Mouse (Mus musculus): ENCODE measurements at regions not wholly inside any gene's neighbourhood (a gene's known extent, or its start where the extent isn't known, plus 50 kb on each side); places are given as distances from the start of the nearest gene placed in this dataset.

GRCm38 (mm10) chr15:88472351-88473100, 127.6 kb upstream of the Zdhhc25 start:
- DNase-seq (ENCODE audit: low spot score in 2 of 2), result no peak

DNA sequence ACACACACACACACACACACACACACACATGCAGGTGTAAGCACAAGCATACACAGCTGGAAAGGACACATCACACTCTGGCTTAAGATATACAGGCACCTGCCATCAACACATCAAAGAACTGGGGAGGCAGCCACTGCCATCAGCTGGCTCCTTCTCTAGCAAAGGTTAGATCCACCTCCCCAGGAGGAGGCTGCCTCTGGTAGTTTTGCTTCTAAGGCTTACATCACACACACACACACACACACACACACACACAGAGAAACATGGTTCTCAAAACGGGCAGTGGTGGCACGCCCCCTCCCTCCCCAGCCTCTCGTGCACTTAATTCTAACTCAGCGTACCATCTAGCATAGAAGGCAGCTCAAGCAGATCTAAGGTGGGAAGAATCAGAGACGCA, 126.9 kb upstream of the Zdhhc25 start:
- DNase-seq (ENCODE audit: low spot score in 2 of 2), result no peak

GRCm38 (mm10) chr15:88483471-88483870, 116.6 kb upstream of the Zdhhc25 start:
- DNase-seq (ENCODE audit: low spot score in 2 of 2), result no peak

DNA sequence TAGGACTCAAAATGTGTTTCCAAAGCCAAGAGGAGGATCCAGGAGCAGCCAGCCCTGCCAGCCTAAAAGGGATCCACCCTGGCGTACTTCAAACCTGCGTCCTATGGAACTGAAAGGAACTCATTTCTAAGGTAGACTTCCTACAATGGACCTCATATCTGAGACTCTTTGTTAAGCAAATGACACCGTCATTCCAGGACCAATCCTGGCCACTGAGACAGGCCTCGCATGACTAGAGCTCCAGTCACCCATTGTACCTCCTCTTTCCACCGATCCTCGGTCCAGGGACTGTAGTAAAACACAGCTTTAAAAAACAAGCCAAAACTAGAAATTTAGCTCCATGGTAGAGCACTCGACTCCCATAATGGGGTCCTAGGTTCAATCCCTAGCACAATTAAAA, 110.4 kb upstream of the Zdhhc25 start:
- no peak for DNase-seq (ENCODE audit: low spot score in 2 of 2)

GRCm38 (mm10) chr15:88490316-88491090, 109.6 kb upstream of the Zdhhc25 start:
- peak in 1 of 2 experiments; percentile 16 for DNase-seq (ENCODE audit: low spot score in 2 of 2)

GRCm38 (mm10) chr15:88491091-88491366, 109.1 kb upstream of the Zdhhc25 start:
- no peak for DNase-seq (ENCODE audit: low spot score in 2 of 2)

GRCm38 (mm10) chr15:88497957-88498356, 102.1 kb upstream of the Zdhhc25 start:
- DNase-seq (ENCODE audit: low spot score in 2 of 2), result no peak

GRCm38 (mm10) chr15:88502311-88502710, 97.8 kb upstream of the Zdhhc25 start:
- no peak for DNase-seq (ENCODE audit: low spot score in 2 of 2)

DNA sequence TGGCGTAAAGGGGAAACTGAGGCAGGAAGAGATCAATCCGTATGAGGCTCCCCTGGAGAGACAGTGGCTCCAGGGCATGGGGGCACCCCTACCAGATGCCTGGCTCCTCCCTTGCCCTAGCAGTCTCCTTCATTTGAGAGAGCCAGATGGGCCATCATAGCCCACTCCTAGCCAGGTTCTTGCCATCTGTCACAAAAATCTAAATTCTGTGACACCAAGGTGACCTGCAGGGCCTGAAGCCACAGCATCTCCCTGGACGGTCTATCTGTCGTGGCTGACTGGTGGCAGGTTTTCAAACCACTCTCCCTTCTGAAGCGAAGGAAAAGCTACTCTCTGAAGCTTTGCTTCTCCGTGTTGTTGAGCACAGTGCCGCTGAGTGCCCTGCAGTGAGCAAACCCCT, 96.2 kb upstream of the Zdhhc25 start:
- no peak for DNase-seq (ENCODE audit: low spot score in 2 of 2)

GRCm38 (mm10) chr15:88505491-88506119, 94.5 kb upstream of the Zdhhc25 start:
- no peak for DNase-seq (ENCODE audit: low spot score in 2 of 2)

DNA sequence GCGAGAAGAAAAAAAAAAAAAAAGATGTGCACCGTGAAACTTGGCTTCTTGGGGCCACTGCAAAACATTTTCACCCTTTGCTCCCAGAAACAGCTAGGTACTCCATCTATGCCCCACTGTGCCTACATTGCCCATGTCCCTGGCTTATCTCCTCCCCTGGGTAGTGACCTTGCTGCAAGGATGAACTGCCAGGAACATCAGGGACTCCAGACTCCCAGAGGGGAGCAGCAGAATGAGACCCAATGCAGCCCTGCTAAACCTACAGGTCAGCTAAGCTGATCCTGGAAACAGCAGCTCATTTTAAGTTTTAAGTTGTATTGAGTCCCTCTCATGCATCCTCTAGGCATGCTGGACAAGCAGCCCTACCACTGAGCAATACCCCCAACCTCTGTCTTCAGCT, 92.2 kb upstream of the Zdhhc25 start:
- DNase-seq (ENCODE audit: low spot score in 2 of 2), result no peak

DNA sequence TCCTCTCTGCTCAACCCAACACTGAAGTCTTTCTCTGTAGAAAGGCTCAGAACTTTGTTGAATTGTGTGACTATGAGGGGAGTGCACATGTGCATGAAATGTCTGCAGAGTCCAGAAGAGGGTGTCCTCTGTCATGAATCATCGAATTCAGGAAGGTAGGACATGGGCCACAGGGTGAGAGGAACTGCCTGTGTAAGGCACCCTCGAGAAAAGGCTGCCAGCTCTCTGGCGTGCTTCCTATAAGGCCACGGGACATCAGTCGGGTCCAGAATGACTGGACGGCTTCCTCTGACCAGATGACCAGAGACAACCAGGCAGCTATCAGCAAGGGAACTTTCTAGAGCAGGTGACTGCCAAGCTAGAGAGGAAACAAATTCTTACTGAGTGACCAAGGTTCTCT, 91.1 kb upstream of the Zdhhc25 start:
- no peak for DNase-seq (ENCODE audit: low spot score in 2 of 2)

- DNase-seq (ENCODE audit: low spot score in 2 of 2), result no peak
Observed at GRCm38 (mm10) chr15:88509626-88510025, 90.5 kb upstream of the Zdhhc25 start.

GRCm38 (mm10) chr15:88514091-88514490, 86.0 kb upstream of the Zdhhc25 start:
- no peak for DNase-seq (ENCODE audit: low spot score in 2 of 2)

- DNase-seq (ENCODE audit: low spot score in 2 of 2), result no peak
Observed at GRCm38 (mm10) chr15:88531218-88531617, 68.9 kb upstream of the Zdhhc25 start.

- DNase-seq (ENCODE audit: low spot score in 2 of 2), result no peak
Observed at GRCm38 (mm10) chr15:88532008-88532407, 68.1 kb upstream of the Zdhhc25 start.

DNA sequence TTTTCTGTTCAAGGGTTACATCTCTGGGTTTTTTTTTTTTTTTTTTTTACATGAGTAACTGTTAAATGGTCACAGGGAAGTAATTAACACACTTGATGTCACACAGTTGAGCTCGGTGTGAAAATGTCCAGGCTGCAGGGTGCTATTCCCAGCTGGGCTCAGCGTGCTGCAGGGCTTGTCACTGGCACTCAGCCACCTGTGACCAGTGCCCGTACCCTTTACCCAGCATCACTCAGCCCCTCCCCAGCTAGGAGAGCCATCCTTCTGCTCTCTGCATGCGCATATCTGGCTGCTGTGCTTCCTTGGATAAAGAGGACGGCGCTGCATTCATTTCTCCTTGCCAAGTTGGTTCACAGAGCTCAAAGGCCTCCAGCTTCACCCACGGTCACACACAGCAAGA, 66.7 kb upstream of the Zdhhc25 start:
- DNase-seq (ENCODE audit: low spot score in 2 of 2), result no peak

GRCm38 (mm10) chr15:88535516-88535915, 64.6 kb upstream of the Zdhhc25 start:
- DNase-seq (ENCODE audit: low spot score in 2 of 2), result no peak

DNA sequence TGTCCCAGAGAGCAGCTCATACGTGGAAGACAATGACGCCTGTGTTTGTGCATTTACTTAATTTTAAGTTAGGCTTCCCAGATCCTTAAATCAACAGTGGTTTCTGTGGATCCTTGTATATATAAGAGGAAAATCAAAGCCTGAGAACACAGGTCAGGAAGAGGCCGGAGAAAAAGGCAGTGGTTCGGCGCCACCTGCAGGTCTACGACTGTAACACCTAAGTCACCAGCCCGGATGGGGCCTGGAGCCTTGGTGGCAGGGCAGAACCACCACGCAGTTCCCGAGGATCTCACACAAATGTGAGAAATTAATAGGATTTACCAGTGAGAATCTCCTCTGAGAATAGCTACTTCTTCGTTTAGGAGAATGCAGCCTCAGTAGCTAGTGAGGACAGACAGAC, 62.9 kb upstream of the Zdhhc25 start:
- DNase-seq (ENCODE audit: low spot score in 2 of 2), result peak in 1 of 2 experiments; percentile 26

- DNase-seq (ENCODE audit: low spot score in 2 of 2), result no peak
Observed at GRCm38 (mm10) chr15:88542567-88542966, 57.5 kb upstream of the Zdhhc25 start.

GRCm38 (mm10) chr15:88544216-88544615, 55.9 kb upstream of the Zdhhc25 start:
- DNase-seq (ENCODE audit: low spot score in 2 of 2), result no peak

DNA sequence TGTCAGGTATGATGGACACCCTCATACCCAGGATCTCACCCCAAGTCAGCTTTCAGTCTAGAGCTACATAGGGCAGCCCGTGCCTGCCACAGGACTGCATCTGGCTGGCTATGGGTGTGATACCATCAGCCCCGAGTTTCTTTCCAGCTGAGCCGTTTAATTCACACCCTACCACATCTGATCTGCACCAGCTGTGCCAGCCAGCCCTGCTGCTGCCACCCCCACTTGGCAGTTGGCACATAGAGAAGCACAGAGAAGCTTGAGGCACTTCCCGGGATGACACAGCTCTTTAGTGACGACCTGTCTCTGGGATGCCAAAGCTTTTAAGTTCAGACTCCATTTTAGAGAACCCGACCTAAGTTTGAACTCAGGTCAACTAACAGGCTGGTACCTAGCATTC, 51.8 kb upstream of the Zdhhc25 start:
- no peak for DNase-seq (ENCODE audit: low spot score in 2 of 2)

Data from spleen, postnatal 10 days (tissue).